Mouse (Mus musculus) midbrain, embryonic 12.5 days (tissue): ENCODE results near the gene Zbp1. TPM values are rescaled to one million over a fixed set of nuclear protein-coding genes. Genes with fewer than 3 reads are reported as not detected.

Experiments
- ATAC-seq: fragments of 200-750 bp; cut with Nextera tagmentation; 2 replicates; pipeline ENCODE4 v1.8.0; 2017; ENCODE audit warnings: low read depth, moderate TSS enrichment, moderate library complexity; ENCODE audit not compliant: low FRiP score
- H3K27ac ChIP-seq: fragments of 300-500 bp; sonication (generic); replicated peaks from 2 replicates; pipeline ENCODE4 v1.5.1; 2016; ENCODE audit warnings: mild to moderate bottlenecking
- H3K27me3 ChIP-seq: fragments of 300-500 bp; sonication (generic); 2 replicates; pipeline ENCODE4 v1.6.1; 2016; ENCODE audit warnings: mild to moderate bottlenecking
- H3K36me3 ChIP-seq: fragments of 300-500 bp; sonication (generic); 2 replicates; pipeline ENCODE4 v1.6.1; 2016
- H3K4me1 ChIP-seq: fragments of 300-500 bp; sonication (generic); 2 replicates; pipeline ENCODE4 v1.6.1; 2016
- H3K4me2 ChIP-seq: fragments of 300-500 bp; sonication (generic); replicated peaks from 2 replicates; pipeline ENCODE4 v1.6.1; 2016; ENCODE audit warnings: mild to moderate bottlenecking, moderate library complexity
- H3K4me3 ChIP-seq: fragments of 300-500 bp; sonication (generic); 2 replicates; pipeline ENCODE4 v1.5.1; 2016; ENCODE audit warnings: mild to moderate bottlenecking
- H3K9ac ChIP-seq: fragments of 300-500 bp; sonication (generic); replicated peaks from 2 replicates; pipeline ENCODE4 v1.6.1; 2016; ENCODE audit warnings: mild to moderate bottlenecking, moderate library complexity
- H3K9me3 ChIP-seq: fragments of 300-500 bp; sonication (generic); 2 replicates; pipeline ENCODE4 v1.6.1; 2016; ENCODE audit warnings: mild to moderate bottlenecking
- WGBS: fragments of 180-500 bp; shearing (Covaris S2); methylation state at CpG from one replicate; pipeline ENCODE4 v1.1.7; 2016; 5-methylcytosine and 5-hydroxymethylcytosine counted together
- polyA plus RNA-seq: library from polyadenylated mRNA; unstranded; fragments of >200 nt; fragmentation: Nextera tagmentation; extraction: Ambion mirVana; gene quantifications from 2 replicates; pipeline ENCODE4 v1.2.1, GENCODE M21; 2016

Gene Zbp1
- polyA plus RNA-seq, 1 experiment from 2014 or later, result 0.80 TPM

- H3K9ac ChIP-seq, result no peak overlapping the region
- peaks cover 6% of the 10 kb centered on the region; the same call in 1 of the 2 replicates for H3K9me3 ChIP-seq
- H3K27me3 ChIP-seq, result no peaks in the 10 kb centered on the region; the same call in 1 of the 2 replicates
- ATAC-seq, result peak; percentile 80
- H3K27ac ChIP-seq, result peak overlapping the region; percentile 97
- H3K4me1 ChIP-seq, result peaks cover 36% of the 10 kb centered on the region
- H3K4me3 ChIP-seq, result no peak overlapping the region
- peak overlapping the region; percentile 57 for H3K4me2 ChIP-seq
- no peaks in the 10 kb centered on the region for H3K36me3 ChIP-seq
- 0% methylated on average over 2 of the region's 2 CpGs for WGBS
These were observed 45.7 kb downstream of the Zbp1 start for GRCm38 (mm10) chr2:173173008-173173407.

DNA sequence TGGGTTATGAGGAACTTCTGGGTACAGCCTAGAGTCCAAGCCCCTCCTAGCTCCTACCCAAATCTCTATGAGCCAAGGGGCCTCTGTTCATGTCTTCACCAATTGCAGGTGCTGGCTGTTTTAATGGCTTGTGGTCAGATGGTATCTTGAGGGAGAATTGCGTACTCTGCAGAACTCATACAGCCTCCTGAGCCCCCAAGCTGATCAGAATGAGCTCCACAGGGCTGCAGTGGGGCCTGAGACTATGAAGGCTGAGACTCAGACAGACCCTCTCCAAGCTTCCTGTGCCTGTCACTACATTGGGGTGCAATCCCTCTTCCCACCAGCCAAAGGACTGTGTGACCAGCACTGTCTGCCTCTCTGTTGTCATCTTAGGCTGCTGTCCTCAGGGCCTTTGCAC is 46.3 kb downstream of the Zbp1 start:
- Histone ChIP-seq H3K4me1 (peaks cover 36% of the 10 kb centered on the region), H3K4me3 (no peak overlapping the region), H3K9me3 (peaks cover 6% of the 10 kb centered on the region; the same call in 1 of the 2 replicates), H3K9ac (no peak overlapping the region), H3K4me2 (no peak overlapping the region), H3K27ac (peak overlapping the region; percentile 97), H3K36me3 (no peaks in the 10 kb centered on the region), H3K27me3 (no peaks in the 10 kb centered on the region; the same call in 1 of the 2 replicates)
- ATAC-seq, result no peak
- WGBS, result 91% methylated on average over 1 of the region's 1 CpGs

DNA sequence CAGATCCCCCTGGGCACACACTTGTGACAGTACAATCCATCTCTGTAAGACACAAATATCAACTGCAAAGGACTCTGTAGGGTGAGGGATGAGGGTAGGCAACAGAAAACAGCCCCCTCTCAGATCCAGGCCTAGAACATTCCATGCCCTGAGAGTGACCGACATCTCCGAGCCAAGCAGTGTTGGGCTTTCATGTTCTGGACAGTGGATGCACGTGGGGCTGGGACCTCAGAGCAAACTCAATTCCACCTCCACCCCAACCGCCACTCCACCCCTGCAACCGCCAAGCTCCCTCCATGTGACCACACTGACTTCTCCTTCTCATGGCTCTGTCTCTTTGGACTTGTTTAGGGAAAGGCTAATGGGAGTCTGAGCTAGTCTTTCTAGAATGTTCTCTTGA is 46.8 kb downstream of the Zbp1 start:
- H3K4me2 ChIP-seq, result peak overlapping the region; percentile 49
- H3K4me1 ChIP-seq, result peaks cover 36% of the 10 kb centered on the region
- peak overlapping the region; percentile 44; the same call in 1 of the 2 replicates for H3K9ac ChIP-seq
- H3K4me3 ChIP-seq, result no peak overlapping the region
- H3K36me3 ChIP-seq, result no peaks in the 10 kb centered on the region
- peak overlapping the region; percentile 97 for H3K27ac ChIP-seq
- no peaks in the 10 kb centered on the region; the same call in 1 of the 2 replicates for H3K27me3 ChIP-seq
- whole genome bisulfite sequencing, result 84% methylated on average over 5 of the region's 5 CpGs
- ATAC-seq, result no peak
- H3K9me3 ChIP-seq, result peaks cover 6% of the 10 kb centered on the region; the same call in 1 of the 2 replicates

DNA sequence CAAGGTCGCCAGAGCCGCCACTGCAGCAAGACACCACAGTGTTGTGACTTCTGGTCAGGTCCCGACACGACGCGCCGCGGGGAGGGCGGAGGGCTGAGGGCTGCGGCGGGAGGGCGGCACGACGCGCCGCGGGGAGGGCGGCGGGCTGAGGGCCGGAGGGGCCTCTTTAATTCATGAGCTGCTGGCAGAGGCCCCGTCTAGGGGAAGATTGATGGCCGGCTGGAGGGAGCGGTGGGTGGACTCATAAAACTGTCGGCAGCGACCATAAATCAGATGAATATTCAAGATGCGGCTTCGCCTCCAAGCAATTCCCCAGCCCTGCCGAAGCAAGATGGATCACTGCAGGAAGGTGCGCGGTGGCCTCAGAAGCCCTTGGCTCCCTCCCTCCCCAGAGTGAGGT is 47.3 kb downstream of the Zbp1 start:
- Histone ChIP-seq H3K27me3 (no peaks in the 10 kb centered on the region; the same call in 1 of the 2 replicates), H3K9ac (peak overlapping the region; percentile 44), H3K4me3 (0 out of 2 replicates have a peak overlapping the region, but pooled peaks have one; percentile 12), H3K36me3 (no peaks in the 10 kb centered on the region), H3K4me2 (peak overlapping the region; percentile 49), H3K4me1 (peaks cover 36% of the 10 kb centered on the region), H3K9me3 (peaks cover 6% of the 10 kb centered on the region; the same call in 1 of the 2 replicates), H3K27ac (peak overlapping the region; percentile 97)
- peak; percentile 20 for ATAC-seq
- WGBS, result under 1% methylated on average over 30 of the region's 30 CpGs

DNA sequence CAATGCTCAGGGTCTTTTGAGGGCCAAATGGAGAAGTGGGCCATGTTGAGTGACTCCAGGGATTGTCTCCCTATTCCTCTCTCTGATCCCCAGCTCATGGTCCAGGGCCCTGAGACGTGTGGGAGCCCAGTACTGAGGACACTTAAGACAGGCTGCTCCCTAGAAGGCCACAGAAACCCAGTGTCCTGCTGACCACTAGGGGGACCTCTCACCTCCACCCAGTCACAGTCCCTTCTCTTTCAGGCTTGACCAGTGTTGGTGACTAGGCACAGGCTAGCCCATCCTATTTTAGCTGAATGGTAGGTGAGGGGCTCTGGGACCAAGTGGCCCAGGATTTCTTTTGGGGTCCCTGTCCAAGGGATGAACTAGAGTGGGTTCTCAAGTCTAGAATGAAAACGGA is 48.0 kb downstream of the Zbp1 start:
- WGBS, result 65% methylated on average over 2 of the region's 2 CpGs
- ATAC-seq, result no peak
- H3K27ac ChIP-seq, result peak overlapping the region; percentile 97; the same call in 1 of the 2 replicates
- peaks cover 36% of the 10 kb centered on the region for H3K4me1 ChIP-seq
- H3K4me2 ChIP-seq, result no peak overlapping the region
- no peak overlapping the region for H3K4me3 ChIP-seq
- H3K9ac ChIP-seq, result no peak overlapping the region
- H3K36me3 ChIP-seq, result no peaks in the 10 kb centered on the region
- peaks cover 4% of the 10 kb centered on the region; the same call in 1 of the 2 replicates for H3K9me3 ChIP-seq
- H3K27me3 ChIP-seq, result no peaks in the 10 kb centered on the region; the same call in 1 of the 2 replicates

- no peaks in the 10 kb centered on the region; the same call in 1 of the 2 replicates for H3K27me3 ChIP-seq
- H3K27ac ChIP-seq, result no peak overlapping the region
- no peaks in the 10 kb centered on the region for H3K36me3 ChIP-seq
- WGBS, result 83% methylated on average over 2 of the region's 2 CpGs
- no peak overlapping the region for H3K4me3 ChIP-seq
- no peak overlapping the region for H3K9ac ChIP-seq
- no peak for ATAC-seq
- H3K4me1 ChIP-seq, result peaks cover 36% of the 10 kb centered on the region
- no peak overlapping the region for H3K4me2 ChIP-seq
- no peaks in the 10 kb centered on the region for H3K9me3 ChIP-seq
These were observed 48.6 kb downstream of the Zbp1 start for GRCm38 (mm10) chr2:173170081-173170480.

DNA sequence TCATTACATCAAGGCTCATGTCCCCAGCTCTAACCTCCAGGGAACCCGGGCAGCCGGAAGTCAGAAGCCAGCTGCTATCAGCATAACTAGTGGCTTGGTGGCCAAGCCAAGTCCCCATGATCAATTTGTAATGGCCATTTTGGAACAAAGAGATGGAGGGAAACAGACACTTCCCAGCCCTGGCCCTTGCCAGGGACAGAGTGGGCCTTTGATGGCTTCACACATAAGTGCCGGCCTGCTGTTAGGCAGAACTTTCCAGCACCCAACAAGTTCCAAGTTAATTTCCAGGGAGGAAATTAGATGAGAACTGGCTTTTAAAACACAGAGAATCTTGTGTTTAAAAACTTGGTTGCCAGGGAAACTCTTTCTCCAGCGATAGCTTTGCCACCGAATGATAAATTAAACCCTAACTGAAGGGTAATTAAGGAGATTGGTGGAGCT is 50.3 kb downstream of the Zbp1 start:
- WGBS, result 75% methylated on average over 5 of the region's 5 CpGs
- no peak overlapping the region for H3K4me3 ChIP-seq
- no peak overlapping the region for H3K27ac ChIP-seq

DNA sequence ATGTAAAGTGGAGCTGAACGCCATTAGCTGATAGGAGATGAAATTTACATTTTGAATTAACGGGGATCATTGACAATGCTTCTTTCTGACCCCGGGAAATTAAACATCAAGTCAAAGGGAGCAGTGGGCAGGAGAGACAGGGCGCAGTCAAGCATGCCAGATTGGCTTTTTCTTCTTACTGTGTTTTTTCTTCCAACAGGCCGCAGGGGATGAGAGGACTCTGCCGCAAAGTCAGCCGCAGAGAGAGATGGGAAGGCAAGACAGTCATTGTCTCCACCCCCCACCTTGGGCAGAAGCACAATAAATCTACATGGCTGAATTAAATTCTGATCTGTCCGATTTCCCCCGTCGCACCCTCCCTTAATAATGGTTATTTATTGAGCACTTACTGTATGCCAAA is 53.4 kb downstream of the Zbp1 start:
- H3K4me3 ChIP-seq, result no peak overlapping the region
- no peak for ATAC-seq
- no peak overlapping the region for H3K27ac ChIP-seq
- H3K4me1 ChIP-seq, result no peaks in the 10 kb centered on the region
- WGBS, result 88% methylated on average over 10 of the region's 10 CpGs
- no peak overlapping the region for H3K9ac ChIP-seq
- H3K36me3 ChIP-seq, result no peaks in the 10 kb centered on the region
- H3K4me2 ChIP-seq, result no peak overlapping the region
- H3K27me3 ChIP-seq, result peaks cover 4% of the 10 kb centered on the region; the same call in 1 of the 2 replicates
- no peaks in the 10 kb centered on the region for H3K9me3 ChIP-seq

More for the DNA sequence above, 50.3 kb downstream of the Zbp1 start:
- Histone ChIP-seq H3K36me3 (no peaks in the 10 kb centered on the region), H3K9me3 (no peaks in the 10 kb centered on the region), H3K4me2 (no peak overlapping the region), H3K9ac (no peak overlapping the region), H3K4me1 (peaks cover 24% of the 10 kb centered on the region), H3K27me3 (peaks cover 4% of the 10 kb centered on the region)
- no peak for ATAC-seq

- Histone ChIP-seq H3K4me2 (no peak overlapping the region), H3K9me3 (no peaks in the 10 kb centered on the region), H3K27ac (no peak overlapping the region), H3K4me1 (no peaks in the 10 kb centered on the region), H3K9ac (no peak overlapping the region), H3K36me3 (no peaks in the 10 kb centered on the region), H3K27me3 (peaks cover 4% of the 10 kb centered on the region; the same call in 1 of the 2 replicates), H3K4me3 (no peak overlapping the region)
- no peak for ATAC-seq
- 86% methylated on average over 10 of the region's 10 CpGs for WGBS
These were observed 53.8 kb downstream of the Zbp1 start for GRCm38 (mm10) chr2:173164946-173165345.

GRCm38 (mm10) chr2:173164358-173164757 is 54.4 kb downstream of the Zbp1 start:
- Histone ChIP-seq H3K27me3 (peaks cover 4% of the 10 kb centered on the region; the same call in 1 of the 2 replicates), H3K4me2 (no peak overlapping the region), H3K36me3 (no peaks in the 10 kb centered on the region), H3K4me3 (no peak overlapping the region), H3K9me3 (no peaks in the 10 kb centered on the region), H3K4me1 (no peaks in the 10 kb centered on the region), H3K27ac (no peak overlapping the region), H3K9ac (no peak overlapping the region)
- no peak for ATAC-seq
- 53% methylated on average over 2 of the region's 2 CpGs for WGBS

DNA sequence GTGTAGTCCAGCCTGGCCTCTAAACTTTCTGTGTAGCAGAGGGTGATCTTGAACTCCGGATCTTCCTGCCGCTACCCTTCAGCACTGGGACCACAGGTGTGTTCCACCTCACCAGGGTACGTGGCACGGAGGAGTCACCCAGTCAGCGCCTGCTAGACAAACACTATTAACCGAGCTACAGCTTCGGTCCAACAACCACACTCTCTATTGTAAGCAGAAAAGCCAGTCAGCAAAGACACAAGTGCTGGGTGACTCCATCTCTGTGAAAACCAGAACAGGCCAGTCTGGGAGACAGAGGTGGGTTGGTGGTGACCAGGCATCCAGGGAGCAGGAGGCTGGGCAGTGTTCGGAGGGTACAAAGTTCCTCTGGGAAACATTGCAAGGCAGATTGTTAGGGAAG is 55.3 kb downstream of the Zbp1 start:
- Histone ChIP-seq H3K9me3 (no peaks in the 10 kb centered on the region), H3K27me3 (peaks cover 4% of the 10 kb centered on the region; the same call in 1 of the 2 replicates), H3K4me3 (no peak overlapping the region), H3K4me2 (no peak overlapping the region), H3K27ac (no peak overlapping the region), H3K4me1 (no peaks in the 10 kb centered on the region), H3K9ac (no peak overlapping the region), H3K36me3 (no peaks in the 10 kb centered on the region)
- no peak for ATAC-seq
- WGBS, result 85% methylated on average over 8 of the region's 8 CpGs

- Histone ChIP-seq H3K4me2 (peak overlapping the region; percentile 21; the same call in 1 of the 2 replicates), H3K27ac (no peak overlapping the region), H3K4me3 (no peak overlapping the region), H3K9ac (no peak overlapping the region), H3K4me1 (no peaks in the 10 kb centered on the region), H3K9me3 (no peaks in the 10 kb centered on the region), H3K36me3 (no peaks in the 10 kb centered on the region), H3K27me3 (0 out of 2 replicates have a peak, but pooled peaks cover 1% of the 10 kb centered on the region)
- peak; percentile 42; the same call in 1 of the 2 replicates for ATAC-seq
- WGBS, result 57% methylated on average over 24 of the region's 24 CpGs
These were observed 59.1 kb downstream of the Zbp1 start for GRCm38 (mm10) chr2:173159354-173160311.
